Mouse (Mus musculus): ENCODE data around the gene Uap1l1.

The Uap1l1 gene

DNA sequence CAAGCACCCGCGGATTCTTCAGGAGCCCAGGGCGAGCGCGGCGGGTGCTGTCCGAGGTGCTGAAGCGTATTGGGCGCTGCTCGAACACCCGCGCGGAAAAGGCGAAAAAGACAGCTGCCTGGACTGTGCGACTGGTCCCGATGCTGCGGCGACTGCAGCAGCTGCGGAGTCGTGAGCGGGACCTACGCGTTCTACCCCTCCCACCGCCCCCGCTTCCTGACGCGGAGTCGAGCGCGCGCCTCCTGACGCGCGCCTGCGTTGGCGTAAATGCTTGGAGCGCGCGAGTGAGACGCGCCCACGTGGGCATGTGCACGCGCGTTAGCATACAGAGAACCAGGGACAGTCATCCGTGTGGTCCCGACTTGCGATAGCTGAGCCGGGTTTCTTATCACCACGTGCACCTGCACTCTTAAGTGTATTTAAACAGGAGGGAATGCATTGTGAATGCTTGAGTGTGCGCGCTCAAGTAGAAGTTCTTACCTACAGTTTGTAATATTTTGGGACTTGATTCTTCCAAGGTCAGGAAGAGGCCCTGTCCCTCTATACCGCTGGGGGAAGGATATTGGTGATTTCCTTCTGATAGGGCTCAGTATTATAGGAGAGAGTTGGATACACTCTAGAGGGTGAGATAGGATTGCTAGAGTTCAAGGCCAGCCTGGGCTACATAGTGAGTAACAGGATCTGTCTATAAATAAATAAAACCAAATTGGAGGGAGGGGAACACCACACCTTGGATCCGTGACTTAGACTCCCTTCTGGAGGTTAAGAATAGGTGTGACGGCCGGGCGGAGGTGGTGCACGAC lies 46.3 kb downstream of the Uap1l1 start, which contains the start of gene Grin1:
Gene Grin1 (minus strand): TSS at position 217 of the 803 bp plus-strand sequence.
- peak; percentile 77 for DNase-seq (ENCODE audit: low read depth, low spot score)

GRCm38 (mm10) chr2:25318119-25318966 lies 47.1 kb downstream of the Uap1l1 start:
- DNase-seq (ENCODE audit: low read depth, low spot score), result no peak

GRCm38 (mm10) chr2:25311491-25311891 lies 54.0 kb downstream of the Uap1l1 start:
- no peak for DNase-seq (ENCODE audit: low read depth, low spot score)

DNA sequence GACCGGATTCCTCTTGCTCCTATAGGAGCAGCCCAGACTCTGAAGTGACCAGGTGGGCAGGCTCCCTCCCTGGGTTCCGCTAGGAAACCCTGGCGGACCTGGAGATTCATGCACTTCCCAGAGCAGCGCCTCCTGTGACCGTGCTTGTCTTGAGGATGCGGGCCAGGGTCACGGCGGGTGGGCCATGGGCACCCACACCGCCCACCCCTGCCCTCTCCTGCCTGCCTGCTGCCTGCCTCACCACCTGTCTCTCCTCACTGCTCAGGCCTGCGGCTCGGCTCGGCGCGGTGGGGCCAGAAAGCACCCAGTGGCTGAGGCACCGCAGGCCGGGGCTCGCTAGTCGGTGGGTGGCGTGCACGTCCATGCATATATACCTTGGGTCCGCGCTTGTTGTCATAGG lies 54.5 kb downstream of the Uap1l1 start:
- no peak for DNase-seq (ENCODE audit: low read depth, low spot score)

GRCm38 (mm10) chr2:25310180-25310579 lies 55.3 kb downstream of the Uap1l1 start:
- DNase-seq (ENCODE audit: low read depth, low spot score), result no peak

Data from CD4-positive, CD25-positive, alpha-beta regulatory T cell, adult 2 months (primary cell).